Mouse (Mus musculus): ENCODE results near the gene Slc28a2.
"Not testable (repeated sequence)": the region's sequence is repeated elsewhere in the genome, so short reads cannot be mapped to it uniquely, and the experiment has no call there.

Slc28a2 gene

DNA sequence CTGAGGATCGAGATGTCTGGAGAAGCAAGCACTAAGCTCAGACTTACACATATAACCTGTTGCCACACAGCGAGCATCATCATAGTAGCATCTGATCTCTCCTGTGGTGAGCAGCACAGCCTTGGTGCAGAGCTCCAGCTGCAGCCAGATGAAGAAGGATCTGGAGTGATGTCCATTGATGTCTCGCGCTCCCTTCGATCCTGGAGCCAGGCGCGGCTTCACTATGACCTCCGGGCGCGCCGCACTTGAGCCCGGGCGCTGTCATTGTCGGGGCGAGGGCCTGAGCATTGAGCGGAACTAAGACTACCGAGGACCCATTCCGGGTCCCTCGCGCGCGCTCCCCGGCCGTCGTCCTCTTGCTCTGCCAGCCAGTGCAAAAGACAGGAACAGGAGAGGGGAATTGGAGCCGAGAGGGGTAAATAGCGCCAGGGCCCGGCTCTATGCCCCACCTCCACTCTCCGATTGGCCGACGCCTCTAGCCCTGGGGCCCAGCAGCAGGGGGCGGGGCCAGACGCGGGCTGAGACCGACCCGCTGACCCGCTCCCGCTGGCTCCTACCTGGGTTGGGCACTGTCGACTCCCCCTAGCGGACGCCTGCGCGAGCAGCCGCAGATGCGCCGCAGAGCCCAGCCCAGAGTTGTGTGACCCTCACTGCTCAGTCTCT, 41.2 kb downstream of the Slc28a2 start:
- peak; percentile 82 to 92 for DNase-seq (ENCODE audit: low spot score in 2 of 2)

DNA sequence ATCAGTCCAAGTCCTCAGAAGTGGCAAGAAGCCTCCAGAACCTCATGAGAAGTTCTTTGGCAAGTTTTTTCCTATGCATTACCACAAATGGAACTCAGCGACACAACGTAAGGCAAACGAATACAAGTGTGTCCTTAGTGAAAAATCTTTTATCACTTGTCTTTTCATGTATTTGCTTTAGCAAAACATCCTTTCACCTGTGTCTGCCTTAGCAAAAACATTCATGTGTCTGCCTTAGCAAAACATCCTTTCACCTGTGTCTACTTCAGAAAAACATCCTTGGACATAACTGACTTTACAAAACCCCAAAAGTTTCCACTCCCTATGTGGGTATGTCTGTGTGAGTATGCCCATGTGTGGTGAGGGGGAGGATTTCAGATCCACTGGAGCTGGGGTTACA, 42.9 kb downstream of the Slc28a2 start:
- no peak for DNase-seq (ENCODE audit: low spot score in 2 of 2)

DNA sequence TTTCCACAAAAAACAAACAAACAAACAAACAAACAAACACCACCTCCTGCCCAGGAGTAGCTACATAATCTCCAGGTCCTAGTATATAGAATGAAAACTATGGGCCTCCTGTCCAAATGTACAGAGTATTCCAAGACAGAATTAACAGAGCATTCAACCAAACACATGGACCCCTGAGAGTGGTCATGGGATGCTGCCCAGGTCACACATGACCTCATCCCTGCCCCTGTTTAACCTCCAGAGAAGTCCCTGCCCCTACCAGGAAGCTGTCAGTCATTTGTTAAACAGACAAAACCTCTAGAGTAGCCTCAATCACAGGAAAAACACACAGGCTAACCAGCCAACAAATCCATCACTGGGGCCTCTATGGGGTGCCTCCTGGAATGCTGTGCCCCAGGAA, 50.3 kb downstream of the Slc28a2 start:
- DNase-seq (ENCODE audit: low spot score in 2 of 2) = no peak

DNA sequence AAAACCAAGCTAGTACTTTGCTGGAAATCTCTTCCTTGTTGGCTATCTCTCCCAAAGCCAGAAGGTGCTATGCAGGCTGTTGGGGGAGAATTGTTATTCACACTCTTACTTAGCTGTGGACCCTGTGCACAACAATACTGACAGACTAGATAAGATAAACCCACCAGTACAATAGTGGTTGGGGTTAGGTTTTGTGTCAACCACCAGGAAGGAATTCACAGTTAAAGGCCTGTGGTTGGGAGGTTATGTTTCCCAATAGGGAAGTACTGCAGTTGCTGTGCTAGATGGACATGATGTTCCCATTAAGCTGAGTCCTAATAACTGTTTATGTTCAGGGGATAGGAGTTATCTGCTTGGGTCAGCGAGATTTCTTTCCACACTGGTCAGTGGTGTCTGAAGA, 57.5 kb downstream of the Slc28a2 start:
- not testable (repeated sequence) for DNase-seq (ENCODE audit: low spot score in 2 of 2)

DNA sequence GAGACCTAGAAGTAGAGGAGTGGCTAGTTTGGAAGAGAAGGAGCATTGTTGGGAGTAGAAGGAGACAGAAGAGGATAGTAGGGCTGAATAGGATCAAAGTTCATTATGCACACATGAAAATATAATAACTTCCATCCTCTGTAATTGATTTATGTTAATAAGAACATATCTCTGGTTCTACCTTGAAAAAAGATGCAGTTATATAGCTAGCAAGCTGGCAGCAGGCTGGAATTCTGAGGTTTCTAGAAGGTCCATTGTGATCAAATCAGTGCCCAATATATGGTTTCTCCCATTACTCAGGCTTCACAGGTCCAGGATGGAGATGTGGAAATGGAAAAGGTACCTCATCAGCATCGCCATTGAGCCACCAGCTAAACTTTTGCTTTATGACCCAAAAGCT, 58.4 kb downstream of the Slc28a2 start, which contains the start of gene Gm14085:
Gene Gm14085, plus strand, starts transcription at position 301 of the 400 bp plus-strand sequence.
- DNase-seq (ENCODE audit: low spot score in 2 of 2) = no peak

DNA sequence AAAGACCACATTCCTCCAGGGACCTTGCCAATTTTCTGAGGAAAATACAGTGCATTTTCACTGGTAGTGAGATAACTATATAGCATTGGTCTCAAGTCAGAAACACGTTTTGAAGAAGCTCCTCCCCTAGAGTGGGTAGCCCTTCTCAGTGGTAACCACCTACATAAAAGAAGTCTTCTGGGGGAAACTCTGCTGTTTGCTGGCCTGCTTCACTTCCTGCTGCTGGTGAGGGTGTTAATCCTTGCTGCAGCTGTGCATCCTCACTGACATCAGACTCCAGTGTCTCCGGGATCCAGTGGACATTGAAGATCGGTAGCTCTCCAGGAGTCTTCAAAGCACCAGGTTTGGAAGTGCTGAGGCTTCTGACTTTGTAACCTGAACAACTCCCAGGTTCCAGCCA, 59.4 kb downstream of the Slc28a2 start:
- not testable (repeated sequence) for DNase-seq (ENCODE audit: low spot score in 2 of 2)

DNA sequence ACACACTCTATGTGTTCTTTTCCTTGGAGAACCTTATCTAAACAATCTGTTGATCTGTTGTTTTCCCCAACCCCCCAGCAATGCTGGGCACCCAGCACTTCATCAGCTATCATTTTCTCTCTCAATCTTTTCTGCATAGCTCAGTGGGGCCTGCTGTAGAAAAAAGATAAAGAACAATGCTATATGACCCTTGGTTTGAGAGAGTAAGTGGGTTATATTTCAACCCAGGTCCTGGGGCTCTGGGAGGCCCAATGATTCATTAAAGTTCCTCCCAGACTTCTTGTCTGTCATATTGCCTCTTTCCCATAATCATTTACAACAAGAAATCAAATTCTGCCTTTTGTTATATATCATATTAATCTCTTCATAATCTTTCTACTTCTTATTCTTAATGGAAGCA, 59.8 kb downstream of the Slc28a2 start:
- not testable (repeated sequence) for DNase-seq (ENCODE audit: low spot score in 2 of 2)

DNA sequence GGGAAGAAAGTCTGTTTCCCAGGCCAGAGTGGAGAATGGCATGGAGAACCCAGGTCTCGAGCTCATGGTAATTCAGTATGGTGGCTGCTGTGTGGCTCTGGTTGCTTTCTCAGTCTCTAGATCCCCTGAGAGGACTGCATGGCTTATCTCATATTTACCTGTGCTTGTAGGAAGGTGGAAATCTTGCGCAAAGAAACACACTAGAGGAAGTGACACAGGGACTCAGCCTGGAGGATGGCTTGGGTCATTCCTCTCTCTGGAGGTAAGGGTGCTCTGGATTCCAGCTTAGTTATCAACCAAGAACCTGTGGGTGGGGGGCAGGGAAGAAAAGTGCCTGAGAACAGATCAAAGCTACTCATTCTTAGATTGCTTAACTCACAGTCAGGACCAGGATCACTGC, 60.4 kb downstream of the Slc28a2 start:
- no peak for DNase-seq (ENCODE audit: low spot score in 2 of 2)
